Mouse (Mus musculus): ENCODE results near the gene Timm29.

DNA sequence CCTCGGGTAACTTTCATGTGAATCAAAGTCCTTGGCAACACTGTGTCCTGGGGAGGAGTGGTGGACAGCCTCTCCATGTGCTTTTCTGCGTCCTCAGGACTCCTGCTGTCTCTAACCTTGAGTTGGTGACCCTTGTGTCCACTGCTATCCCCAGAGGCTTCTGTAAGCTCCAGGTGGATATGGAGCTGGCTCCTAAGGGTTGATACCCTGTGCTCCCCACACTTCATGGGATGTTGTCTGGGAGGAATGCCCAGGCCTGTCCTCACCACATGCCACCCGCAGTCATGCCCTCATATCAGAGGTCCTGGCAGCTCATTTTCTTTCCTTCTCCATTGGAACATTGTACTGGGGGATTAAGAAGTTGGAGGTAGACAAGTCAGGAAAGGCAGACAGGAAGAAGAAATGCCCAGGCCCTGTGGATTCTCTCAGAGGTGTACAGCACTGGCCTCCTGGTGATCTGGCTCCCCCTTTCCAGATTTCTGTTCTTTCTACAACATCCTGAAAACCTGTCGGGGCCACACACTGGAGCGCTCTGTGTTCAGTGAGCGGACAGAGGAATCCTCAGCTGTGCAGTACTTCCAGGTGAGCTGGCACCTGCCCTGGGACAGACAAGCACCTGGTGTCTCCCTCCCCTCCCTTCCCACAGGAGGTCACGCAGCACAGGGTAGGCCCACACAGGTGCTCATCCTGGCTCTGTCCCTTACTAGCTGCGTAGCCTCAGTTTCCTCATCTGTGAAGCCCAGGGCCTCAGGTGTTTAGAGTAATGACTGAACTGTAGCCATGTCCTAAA, 18.3 kb upstream of the Timm29 start:
- TF ChIP-seq POLR2A (IDR thresholded peaks at IDR 0.05; ENCODE audit: low read depth, low read length) (no peak), CTCF (IDR thresholded peaks at IDR 0.05; ENCODE audit: extremely low read depth, insufficient read length, insufficient replicate concordance, low read depth, low read length) (no peak)

All from small intestine, adult 2 months (tissue).